Mouse (Mus musculus) lung, postnatal 14 days (tissue): ENCODE results near the gene Klf11.
"Not testable (repeated sequence)": the region's sequence is repeated elsewhere in the genome, so short reads cannot be mapped to it uniquely, and the experiment has no call there.

ENCODE experiments used
- DNase-seq: peaks from one replicate; pipeline ENCODE4 v3.0.0; 2021

The Klf11 gene

DNA sequence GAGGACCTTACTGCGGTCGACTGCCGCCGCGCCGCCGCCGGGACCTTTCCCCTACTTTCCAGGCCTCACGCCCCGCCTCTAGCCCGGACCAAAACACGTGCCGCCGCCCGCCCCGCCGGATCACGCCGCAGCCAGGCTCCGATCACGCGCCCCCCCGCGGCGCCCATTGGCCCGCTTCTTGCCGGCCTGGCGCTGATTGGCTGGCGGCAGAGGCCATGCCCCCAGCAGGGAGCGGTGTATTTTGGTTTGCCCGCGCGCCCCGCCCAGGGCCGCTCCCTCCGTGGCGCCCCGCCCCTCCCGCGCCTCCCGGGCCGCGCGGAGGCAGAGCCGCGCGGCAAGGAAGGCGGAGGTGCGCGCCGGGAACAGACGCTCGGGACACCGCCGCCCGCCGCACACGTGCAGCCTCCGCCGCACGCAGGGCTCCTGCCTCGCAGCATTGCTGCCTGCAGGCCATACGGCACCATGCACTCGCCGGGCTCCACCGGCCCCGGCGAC, at the start of gene Klf11:
Gene Klf11, plus strand, starts transcription at position 212 of the 495 bp plus-strand sequence.
- DNase-seq = peak; percentile 98

DNA sequence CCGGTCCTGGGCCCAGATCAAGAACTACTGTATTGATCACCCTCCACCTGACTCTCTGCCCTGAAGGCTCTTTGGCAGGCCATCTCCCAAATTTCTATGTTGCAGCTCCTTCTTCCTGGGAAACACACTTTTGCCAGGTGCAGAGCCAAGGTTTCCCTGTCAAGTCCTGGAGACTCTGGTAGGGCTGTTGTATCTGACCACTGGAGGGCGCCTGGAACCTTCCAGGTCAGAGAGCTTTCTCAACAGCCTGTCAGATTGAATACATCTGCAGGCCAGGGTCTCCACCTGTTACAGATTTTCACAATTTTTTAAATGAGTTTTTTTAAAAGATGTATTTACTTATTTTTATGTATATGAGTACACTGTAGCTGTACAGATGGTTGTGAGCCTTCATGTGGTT, 47.8 kb upstream of the Klf11 start:
- DNase-seq = peak; percentile 87

DNA sequence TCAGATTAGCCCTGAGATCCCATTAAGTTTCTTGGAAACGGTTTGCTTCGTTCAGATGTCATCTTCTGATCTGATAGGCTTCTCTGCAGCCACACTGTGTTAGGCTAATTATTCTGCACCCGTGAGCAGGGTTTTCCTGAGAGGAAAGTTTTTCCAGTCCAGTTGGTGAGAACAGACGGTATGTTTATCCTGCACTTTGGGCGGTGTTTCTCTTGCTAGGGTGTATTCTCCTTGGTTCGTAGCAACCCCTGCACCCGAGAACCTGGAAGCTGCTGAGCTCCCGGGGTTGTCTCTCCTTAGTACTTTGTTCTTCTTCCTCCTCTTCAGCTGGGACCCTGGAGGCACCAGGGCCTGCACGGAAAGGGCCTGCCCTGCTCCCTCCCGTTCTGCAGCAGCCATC, 44.9 kb upstream of the Klf11 start:
- DNase-seq = no peak

DNA sequence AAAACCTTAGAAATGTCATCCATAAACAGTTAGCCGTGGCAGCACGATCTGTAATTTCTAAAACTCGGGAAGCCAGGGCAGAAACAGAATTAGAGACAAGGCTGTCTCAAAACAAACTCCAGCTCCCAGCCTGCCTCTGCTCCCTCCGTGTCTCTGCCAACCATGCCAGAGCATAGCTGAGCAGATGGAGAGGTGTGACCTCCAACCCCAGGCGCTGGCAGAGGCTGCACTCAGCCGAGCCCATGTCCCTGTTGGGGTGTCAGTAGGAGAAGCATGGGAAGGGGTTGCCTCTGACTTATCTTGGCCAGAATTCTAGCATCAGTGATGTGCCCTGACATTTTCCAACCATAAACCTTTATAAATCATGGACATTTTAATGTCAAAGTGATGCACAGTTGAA, 38.5 kb upstream of the Klf11 start:
- no peak for DNase-seq

DNA sequence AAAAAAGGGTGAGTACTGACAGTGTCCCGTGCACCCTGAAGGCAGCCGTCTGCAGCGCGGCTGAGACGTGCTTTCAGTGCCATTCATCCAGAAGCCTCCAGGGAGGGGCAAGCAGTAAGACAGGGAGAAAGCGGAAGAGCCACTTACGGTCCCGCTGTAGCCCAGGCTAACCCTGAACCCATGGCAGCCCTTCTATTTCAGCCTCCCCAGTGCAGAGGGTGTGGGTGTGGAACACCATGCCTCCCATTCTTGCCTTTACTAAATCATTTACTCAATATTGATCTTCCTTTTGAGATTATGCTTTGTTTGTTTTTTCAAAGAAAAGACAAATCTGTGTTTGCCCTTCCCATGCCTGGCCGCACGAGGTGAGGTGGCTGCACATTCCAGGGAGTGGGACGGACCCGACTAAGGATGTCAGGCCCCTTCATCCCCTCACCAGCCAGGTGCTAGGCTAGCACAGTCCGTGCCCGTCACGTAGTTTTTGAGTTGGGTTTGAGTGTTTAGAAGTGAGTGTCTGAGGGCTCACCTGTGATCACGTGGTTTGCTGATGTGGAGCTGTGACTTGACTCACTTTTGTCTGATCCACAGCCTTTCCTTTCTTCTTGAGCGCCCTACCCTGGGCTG, 36.5 kb upstream of the Klf11 start:
- DNase-seq = no peak

DNA sequence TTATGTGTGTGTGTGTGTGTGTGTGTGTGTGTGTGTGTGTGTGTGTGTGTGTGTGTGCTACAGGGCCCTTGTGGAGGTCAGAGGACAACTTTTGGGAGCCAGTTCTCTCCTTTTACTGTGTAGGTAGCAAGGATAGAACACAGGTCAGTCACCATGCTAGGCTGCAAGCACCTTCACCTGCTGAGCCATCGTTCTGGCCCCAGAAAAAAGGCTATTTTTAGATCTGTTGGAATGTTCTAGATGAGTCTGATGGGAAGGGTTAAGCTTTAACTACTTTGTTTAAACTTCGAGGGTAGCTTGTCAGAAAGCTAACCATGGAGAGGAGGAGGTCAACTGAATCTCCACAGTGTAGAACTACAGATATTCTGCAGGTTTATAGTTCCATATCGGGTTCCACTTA, 35.9 kb upstream of the Klf11 start:
- no peak for DNase-seq

DNA sequence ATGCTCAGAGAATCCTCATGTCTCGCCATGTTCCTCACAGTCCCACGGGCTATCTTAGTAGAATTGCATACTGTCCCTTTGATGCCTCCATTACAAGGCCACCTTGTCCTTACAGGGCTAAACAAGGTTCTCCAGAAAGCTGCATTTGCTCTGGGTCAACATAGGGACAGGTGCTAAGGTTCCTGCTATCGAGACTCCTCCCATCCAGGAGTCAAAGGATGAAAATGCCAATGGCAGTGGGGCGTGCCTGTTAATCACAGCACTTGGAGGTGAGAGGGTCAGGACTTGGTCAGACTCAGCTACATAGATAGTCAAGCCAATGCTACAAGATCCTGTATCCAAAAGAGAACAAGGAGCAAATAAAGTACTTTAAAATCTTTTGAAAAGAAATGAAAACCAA, 31.6 kb upstream of the Klf11 start:
- no peak for DNase-seq

DNA sequence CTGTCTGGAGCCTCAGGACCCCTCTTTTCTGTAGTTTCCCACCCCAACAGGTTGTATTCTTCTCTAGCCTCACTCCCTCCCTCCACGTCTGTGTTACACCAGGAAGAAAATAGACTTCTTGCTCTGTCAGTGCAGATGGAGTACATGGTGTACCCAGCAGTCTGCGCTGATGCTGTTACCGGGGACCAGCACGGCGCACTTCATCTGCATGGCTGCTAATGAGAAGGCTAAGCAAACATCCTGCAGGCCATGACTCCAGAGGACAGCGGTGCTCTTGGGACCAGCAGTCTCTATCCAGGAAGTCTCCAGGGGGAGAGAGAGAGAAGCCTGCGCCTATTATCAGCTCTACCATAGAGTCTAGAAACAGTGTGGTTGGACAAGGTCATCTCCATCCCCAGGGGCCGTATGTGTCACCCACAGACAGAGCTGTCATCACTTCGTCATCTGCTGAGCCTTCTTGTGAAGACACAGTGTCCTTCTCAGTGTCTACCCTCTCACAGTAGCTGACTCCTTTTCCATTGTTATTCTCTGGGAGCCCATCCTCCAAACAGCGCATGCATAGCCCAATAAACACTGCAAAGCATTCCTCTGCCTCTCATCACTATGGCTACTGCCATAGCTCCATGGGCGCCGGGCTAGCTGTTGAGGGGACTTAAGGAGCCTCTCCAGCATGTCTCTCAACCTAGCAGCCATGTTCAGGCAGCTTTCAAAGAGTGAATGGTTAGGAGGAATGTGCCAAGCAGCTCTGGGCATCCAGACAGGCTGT, 27.4 kb upstream of the Klf11 start:
- no peak for DNase-seq

DNA sequence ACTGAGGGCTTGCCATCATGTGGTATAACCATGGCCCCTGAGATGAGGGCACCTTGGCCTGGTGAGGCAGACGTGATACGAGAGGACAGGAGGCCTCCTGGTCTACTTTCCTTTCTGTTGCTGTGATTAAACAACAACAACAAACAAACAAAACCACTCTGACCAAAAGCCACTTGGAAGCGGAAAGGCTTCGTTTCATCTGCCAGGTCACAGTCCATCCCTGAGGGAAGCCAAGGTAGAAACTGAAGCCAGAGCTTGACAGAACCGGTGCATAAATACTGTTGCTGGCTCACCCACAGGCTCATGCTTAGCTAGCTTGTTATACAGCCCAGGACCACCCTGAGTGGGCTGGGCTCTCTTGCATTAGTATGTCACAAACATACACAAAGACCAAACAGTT, 24.7 kb upstream of the Klf11 start:
- DNase-seq = no peak

DNA sequence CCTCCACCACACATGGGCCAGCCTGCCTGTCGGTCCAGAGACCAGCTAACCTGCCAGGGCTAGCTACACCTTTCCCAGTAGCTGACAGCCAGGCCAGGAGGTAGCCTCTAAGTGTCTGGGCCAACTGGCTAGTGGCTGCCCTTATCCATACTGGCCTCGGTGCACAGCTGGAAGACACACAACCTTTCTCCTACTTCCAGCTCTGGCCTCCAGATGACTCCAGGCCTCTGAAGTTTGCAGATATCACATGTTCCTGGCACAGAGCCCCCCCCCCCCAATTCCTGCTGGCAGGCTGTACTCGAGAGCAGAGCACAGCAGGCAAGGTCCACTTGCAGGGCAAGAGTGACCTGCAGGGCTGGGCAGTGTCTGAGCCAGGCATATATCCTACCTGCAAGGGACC, 23.9 kb upstream of the Klf11 start:
- DNase-seq = no peak

DNA sequence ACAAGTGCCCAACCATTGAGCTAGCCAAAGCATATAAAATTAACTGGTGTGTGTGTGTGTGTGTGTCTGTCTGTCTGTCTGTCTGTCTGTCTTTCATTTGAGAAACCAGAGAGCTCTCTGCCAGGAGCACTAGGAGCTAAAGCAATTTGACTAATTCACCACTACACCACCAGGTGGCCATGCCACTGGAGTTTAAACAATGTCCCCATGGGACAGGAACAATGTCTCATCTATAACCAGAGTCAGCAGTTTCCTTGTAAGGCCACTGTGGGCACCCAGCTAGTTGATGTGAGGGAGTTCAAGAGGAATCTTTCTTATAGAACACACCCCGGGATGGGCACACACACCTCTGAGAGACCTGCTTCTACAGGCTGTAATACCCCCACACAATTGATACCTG, 20.9 kb upstream of the Klf11 start:
- DNase-seq = peak; percentile 72

DNA sequence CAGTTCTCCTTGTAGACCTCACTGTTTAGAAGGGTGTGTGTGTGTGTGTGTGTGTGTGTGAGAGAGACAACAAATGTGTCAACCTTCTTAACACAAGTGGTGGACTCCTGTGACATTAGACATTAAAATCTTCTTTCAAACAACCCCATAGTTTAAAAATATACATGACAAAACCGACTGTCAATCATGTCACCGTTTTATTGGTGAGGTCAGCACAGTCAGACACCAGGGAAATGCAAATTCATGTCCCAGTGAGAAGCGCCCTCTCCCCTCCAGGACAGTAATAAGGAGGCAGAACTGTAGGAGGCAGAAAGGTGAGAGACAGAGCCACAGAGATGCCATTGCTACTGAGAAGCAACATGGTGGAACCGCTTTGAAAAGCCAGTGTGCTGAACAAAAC, 18.7 kb upstream of the Klf11 start:
- no peak for DNase-seq

DNA sequence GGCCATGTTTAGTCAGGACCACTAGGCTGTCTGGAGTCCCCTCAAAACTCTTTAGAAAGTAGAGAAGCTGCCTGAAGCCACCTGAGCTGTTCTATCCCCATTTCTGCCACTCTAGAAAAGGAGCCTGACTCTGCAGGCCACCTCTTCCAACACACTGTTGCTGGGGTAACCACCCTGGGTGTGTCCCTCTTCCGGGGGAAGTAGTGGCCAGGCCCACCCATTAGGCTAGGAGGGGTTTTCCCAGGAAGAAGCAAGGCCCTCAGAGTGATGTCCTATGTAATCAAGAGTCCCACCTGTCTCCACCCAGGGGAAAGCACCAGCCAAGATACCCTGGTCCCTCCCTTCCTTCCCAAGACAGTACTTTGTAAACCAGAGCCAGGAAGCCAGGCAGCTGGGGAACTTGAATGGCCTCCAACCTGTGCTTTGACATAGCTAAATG, 17.3 kb upstream of the Klf11 start:
- DNase-seq = peak; percentile 43

DNA sequence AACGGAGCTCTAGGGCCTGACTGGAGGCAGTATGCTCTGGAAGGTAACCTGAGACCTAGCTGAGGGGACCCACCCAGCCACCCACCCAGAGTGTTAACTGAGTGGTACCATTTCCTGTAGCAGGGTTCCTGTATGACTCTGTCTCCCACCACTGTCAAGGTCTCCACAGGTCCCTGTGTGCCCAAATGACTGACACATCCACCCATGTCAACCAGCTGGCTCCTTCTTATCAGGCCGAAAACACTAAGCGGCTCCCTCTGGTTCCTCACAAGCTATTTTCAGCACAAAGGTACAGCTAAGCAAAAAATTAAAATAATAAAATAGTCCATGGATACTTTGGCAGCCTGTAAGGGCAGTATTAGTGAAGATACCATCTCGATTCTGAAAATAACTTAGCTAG, 16.9 kb upstream of the Klf11 start:
- no peak for DNase-seq

DNA sequence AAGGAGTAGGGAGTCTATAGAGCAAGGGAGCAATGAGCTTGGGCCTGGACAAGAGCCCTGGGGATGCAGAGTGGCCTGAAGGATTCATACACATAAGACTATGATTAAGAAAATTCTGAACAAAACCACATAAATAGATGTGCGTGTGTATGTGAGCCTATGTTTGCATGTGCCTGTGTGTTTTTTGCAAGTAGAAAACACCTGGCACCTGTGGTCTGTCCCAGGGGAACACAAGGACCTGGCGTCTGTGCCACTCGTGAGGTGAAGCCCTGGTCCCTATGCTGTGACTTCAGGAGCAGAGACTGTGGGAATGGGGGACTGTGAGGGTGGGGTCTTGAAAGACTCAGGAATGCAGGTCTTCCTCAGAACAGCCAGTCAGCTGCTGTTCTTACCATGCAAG, 16.4 kb upstream of the Klf11 start:
- no peak for DNase-seq

DNA sequence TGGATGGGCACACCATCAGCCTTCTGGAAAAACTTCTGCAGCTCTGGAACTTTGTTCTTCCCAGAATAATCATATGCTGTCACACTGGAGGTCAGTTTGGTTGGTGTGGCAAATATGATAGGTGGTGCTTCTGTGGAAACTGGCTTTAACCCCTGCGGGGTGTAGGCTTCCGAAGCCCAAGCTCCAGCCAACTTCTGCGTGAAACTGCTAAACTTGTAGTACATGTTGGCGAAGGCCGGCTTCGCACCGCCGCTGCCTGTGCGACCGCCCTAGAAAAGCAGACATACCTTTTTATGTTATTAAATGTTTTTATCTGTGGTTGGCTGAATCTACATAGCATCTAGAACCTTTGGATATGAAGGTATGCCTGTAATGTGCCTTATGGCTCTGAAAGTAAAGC, 12.3 kb upstream of the Klf11 start:
- not testable (repeated sequence) for DNase-seq

DNA sequence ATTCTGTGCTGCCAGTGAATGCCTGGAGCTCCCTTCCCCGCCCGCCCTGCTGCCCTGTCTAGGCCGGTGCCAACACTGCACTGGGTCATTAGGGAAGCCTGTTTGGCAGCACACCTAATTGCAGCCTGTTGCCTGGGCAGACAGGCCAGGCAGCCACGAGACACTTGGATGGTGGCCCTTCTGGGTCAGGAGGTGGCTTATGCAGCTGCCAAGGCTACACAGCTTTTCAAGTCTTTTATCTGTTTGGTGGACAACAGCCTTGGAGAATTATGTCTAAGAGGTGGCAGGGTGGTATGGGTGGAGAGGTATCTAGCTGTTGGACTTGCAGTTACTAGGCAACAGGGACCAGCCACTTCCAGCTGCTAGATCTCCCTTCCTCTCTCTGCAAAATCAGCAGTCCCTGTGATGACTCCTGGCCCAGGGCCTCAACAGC, 8.7 kb upstream of the Klf11 start:
- DNase-seq = peak; percentile 70

DNA sequence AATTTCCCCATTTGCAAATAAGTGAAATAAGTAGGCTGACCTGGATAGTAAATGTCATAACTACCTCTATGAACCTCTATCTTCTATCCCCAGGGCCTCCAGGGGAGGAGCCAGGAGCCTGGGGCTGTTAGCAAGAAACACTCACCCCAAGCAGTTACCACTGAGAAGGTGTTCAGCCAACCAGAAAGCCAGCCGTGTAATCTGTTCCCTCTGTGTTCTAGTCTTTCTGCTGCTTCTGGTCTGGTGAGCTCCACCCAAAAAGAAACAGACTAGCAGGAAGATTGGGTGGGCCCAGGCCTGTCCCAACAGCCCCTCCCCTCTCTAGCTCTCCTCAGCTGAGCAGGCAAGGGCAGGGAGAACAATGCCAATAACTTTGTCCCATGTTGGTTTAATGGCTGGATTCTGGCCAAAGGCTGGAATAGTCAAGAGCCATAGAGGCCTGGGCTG, 6.9 kb upstream of the Klf11 start:
- DNase-seq = peak; percentile 60

DNA sequence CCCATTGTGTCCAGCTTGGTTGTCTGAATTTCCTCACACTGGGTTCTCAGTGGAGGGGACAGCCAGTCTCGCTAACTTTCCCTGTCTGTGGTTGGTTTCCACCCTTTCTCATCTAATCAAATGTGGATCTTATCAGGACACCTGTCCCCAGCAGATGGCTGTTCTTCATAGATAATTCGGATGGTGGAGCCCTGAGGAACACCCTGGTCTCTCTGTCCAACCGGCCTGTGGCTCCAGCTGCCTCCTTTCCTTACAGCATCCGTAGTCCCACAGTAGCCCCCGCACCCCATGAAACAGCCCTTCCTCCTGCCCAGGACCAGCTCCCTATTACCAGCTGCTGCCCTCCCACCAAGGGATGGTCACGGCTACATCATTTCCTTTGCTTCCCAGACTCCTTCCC, 5.2 kb upstream of the Klf11 start:
- no peak for DNase-seq

DNA sequence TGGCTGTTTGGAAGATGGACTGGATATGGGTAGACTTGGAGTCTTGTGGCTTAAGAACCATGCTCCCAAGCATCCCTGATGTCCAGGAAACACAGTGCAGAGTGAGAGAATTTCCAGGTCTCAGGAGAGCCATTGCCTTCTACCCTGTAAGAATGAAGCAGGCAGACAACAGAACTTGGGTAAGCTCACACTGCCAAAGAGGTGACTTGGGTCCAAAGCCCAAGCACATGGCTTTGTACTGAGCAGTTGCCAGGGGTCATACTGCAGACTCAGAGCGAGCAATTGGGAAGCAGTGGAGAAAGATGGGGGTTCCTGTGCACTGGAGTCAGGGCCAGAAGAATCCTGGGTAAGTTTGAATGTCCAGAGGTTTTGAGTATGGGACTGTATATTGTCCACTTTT, 3.0 kb upstream of the Klf11 start:
- DNase-seq = no peak

DNA sequence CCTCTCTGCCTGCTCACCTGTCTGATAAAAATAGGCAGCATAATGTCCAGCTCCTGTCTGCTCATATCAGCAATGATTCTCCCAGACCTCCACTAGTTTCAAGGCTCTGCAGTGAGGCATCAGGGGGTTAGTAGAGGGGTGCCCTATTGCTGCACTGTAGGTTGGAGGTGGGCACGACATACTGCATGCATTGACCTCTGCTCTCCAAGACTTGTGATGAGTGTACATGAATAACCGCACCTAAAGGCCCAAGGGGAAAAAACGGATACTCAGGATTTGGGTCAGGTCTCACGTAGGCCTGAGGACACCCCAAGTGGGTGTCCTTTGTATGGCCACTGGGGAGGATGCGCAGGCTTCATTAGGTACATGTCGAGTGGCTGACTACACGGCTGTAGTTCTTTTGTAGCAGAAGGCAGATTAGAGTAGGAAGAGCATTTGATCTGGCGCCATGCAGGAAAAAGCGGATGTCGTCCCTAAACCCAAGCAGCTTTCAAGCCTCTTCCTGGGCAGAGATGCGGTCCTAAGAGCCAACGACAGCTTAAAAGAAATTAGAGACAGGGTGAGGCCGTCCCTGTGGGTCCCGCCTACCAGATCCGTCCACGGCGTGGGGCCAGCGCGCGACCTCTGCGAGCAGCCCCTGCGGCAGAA, 535 bp upstream of the Klf11 start:
- DNase-seq = no peak

DNA sequence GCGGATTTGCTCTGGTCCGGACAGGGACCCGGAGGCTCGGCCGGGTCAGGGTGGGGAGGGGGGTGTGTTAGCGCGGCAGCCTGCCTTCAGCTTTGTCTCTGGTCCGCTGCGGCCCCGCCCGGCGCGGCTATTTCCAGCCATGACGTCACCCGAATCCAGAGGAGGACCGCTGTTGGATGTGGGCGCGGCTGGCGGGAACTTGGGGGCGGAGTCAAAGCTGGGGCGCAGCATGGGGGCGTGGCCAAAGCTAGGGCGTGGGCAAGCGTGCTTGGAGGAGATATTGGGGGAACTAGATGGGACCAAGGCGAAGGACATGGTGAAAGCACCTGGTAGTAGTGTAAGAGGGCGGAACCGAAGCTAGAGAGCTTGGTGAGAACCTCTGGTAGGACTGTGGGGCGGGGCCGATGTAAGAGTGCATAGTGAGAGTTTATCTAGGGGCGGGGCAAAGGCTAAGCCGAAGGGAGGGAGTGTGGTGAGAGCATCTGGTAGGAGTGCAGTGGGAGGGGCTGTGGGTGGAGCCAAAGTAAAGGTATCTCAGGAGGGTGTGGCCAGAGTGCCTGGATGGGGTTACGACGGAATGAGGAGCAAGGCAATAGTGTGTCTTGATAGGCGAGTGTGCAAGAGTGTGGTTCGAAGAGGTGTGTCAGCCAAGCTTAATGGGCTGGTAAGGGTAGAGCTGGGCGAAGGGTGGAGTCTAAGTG, 718 bp downstream of the Klf11 start:
- DNase-seq = peak; percentile 99
